Mouse (Mus musculus): ENCODE measurements around the gene Olfr541. TPM values are rescaled to one million over a fixed set of nuclear protein-coding genes. Genes with fewer than 3 reads are reported as not detected.

The Olfr541 gene
- not detected for polyA plus RNA-seq (2014; fragmentation: Illumina TruSeq; extraction: RNeasy Lipid Tissue Mini Kit (QIAGEN cat#74804); ENCODE audit: insufficient read depth, low read depth, low replicate concordance)

GRCm38 (mm10) chr7:140696967-140697366 lies at the start of gene Olfr541:
Olfr541 (plus strand) TSS chr7:140697267.

GRCm38 (mm10) chr7:140659630-140660029 lies 37.4 kb upstream of the Olfr541 start, which contains the start of gene Olfr539:
Olfr539 (plus strand) TSS chr7:140659930.

GRCm38 (mm10) chr7:140681651-140682050 lies 15.4 kb upstream of the Olfr541 start, which contains the start of gene Olfr45:
Olfr45 (plus strand) TSS chr7:140681951.

Other genes starting within 250 kb of the Olfr541 start
- not detected for gene Olfr533, start 233.9 kb upstream of the Olfr541 start, polyA plus RNA-seq (2014; fragmentation: Illumina TruSeq; extraction: RNeasy Lipid Tissue Mini Kit (QIAGEN cat#74804); ENCODE audit: insufficient read depth, low read depth, low replicate concordance)
- gene Olfr535, start 213.1 kb upstream of the Olfr541 start, polyA plus RNA-seq (2014; fragmentation: Illumina TruSeq; extraction: RNeasy Lipid Tissue Mini Kit (QIAGEN cat#74804); ENCODE audit: insufficient read depth, low read depth, low replicate concordance): not detected
- not detected for gene Olfr536, start 189.9 kb upstream of the Olfr541 start, polyA plus RNA-seq (2014; fragmentation: Illumina TruSeq; extraction: RNeasy Lipid Tissue Mini Kit (QIAGEN cat#74804); ENCODE audit: insufficient read depth, low read depth, low replicate concordance)
- gene Olfr538, start 129.4 kb upstream of the Olfr541 start, polyA plus RNA-seq (2014; fragmentation: Illumina TruSeq; extraction: RNeasy Lipid Tissue Mini Kit (QIAGEN cat#74804); ENCODE audit: insufficient read depth, low read depth, low replicate concordance): not detected
- gene Olfr46, start 96.0 kb upstream of the Olfr541 start, polyA plus RNA-seq (2014; fragmentation: Illumina TruSeq; extraction: RNeasy Lipid Tissue Mini Kit (QIAGEN cat#74804); ENCODE audit: insufficient read depth, low read depth, low replicate concordance): not detected
- gene Olfr61, start 68.3 kb upstream of the Olfr541 start, polyA plus RNA-seq (2014; fragmentation: Illumina TruSeq; extraction: RNeasy Lipid Tissue Mini Kit (QIAGEN cat#74804); ENCODE audit: insufficient read depth, low read depth, low replicate concordance): not detected
- not detected for gene Olfr53, start 50.8 kb upstream of the Olfr541 start, polyA plus RNA-seq (2014; fragmentation: Illumina TruSeq; extraction: RNeasy Lipid Tissue Mini Kit (QIAGEN cat#74804); ENCODE audit: insufficient read depth, low read depth, low replicate concordance)
- not detected for gene Olfr539, start 37.3 kb upstream of the Olfr541 start, polyA plus RNA-seq (2014; fragmentation: Illumina TruSeq; extraction: RNeasy Lipid Tissue Mini Kit (QIAGEN cat#74804); ENCODE audit: insufficient read depth, low read depth, low replicate concordance)
- not detected for gene Olfr45, start 15.3 kb upstream of the Olfr541 start, polyA plus RNA-seq (2014; fragmentation: Illumina TruSeq; extraction: RNeasy Lipid Tissue Mini Kit (QIAGEN cat#74804); ENCODE audit: insufficient read depth, low read depth, low replicate concordance)
- 65.6 TPM for gene Cyp2e1, start 66.5 kb downstream of the Olfr541 start, polyA plus RNA-seq (2014; fragmentation: Illumina TruSeq; extraction: RNeasy Lipid Tissue Mini Kit (QIAGEN cat#74804); ENCODE audit: insufficient read depth, low read depth, low replicate concordance)
- gene Syce1, start 90.6 kb downstream of the Olfr541 start, polyA plus RNA-seq (2014; fragmentation: Illumina TruSeq; extraction: RNeasy Lipid Tissue Mini Kit (QIAGEN cat#74804); ENCODE audit: insufficient read depth, low read depth, low replicate concordance): not detected
- gene Zfp941, start 124.9 kb downstream of the Olfr541 start, polyA plus RNA-seq (2014; fragmentation: Illumina TruSeq; extraction: RNeasy Lipid Tissue Mini Kit (QIAGEN cat#74804); ENCODE audit: insufficient read depth, low read depth, low replicate concordance): 0.07 TPM
- gene Urah, start 137.8 kb downstream of the Olfr541 start, polyA plus RNA-seq (2014; fragmentation: Illumina TruSeq; extraction: RNeasy Lipid Tissue Mini Kit (QIAGEN cat#74804); ENCODE audit: insufficient read depth, low read depth, low replicate concordance): 18.9 TPM
- gene Scgb1c1, start 148.3 kb downstream of the Olfr541 start, polyA plus RNA-seq (2014; fragmentation: Illumina TruSeq; extraction: RNeasy Lipid Tissue Mini Kit (QIAGEN cat#74804); ENCODE audit: insufficient read depth, low read depth, low replicate concordance): 83.0 TPM
- not detected for gene Odf3, start 150.5 kb downstream of the Olfr541 start, polyA plus RNA-seq (2014; fragmentation: Illumina TruSeq; extraction: RNeasy Lipid Tissue Mini Kit (QIAGEN cat#74804); ENCODE audit: insufficient read depth, low read depth, low replicate concordance)
- not detected for gene Gm45785, start 159.1 kb downstream of the Olfr541 start, polyA plus RNA-seq (2014; fragmentation: Illumina TruSeq; extraction: RNeasy Lipid Tissue Mini Kit (QIAGEN cat#74804); ENCODE audit: insufficient read depth, low read depth, low replicate concordance)
- gene Ric8a, start 159.7 kb downstream of the Olfr541 start, polyA plus RNA-seq (2014; fragmentation: Illumina TruSeq; extraction: RNeasy Lipid Tissue Mini Kit (QIAGEN cat#74804); ENCODE audit: insufficient read depth, low read depth, low replicate concordance): 54.0 TPM
- 29.7 TPM for gene Bet1l, start 160.3 kb downstream of the Olfr541 start, polyA plus RNA-seq (2014; fragmentation: Illumina TruSeq; extraction: RNeasy Lipid Tissue Mini Kit (QIAGEN cat#74804); ENCODE audit: insufficient read depth, low read depth, low replicate concordance)
- 114 TPM for gene Psmd13, start 184.7 kb downstream of the Olfr541 start, polyA plus RNA-seq (2014; fragmentation: Illumina TruSeq; extraction: RNeasy Lipid Tissue Mini Kit (QIAGEN cat#74804); ENCODE audit: insufficient read depth, low read depth, low replicate concordance)
- 15.3 TPM for gene Sirt3, start 185.0 kb downstream of the Olfr541 start, polyA plus RNA-seq (2014; fragmentation: Illumina TruSeq; extraction: RNeasy Lipid Tissue Mini Kit (QIAGEN cat#74804); ENCODE audit: insufficient read depth, low read depth, low replicate concordance)
- 141 TPM for gene Cox8b, start 203.2 kb downstream of the Olfr541 start, polyA plus RNA-seq (2014; fragmentation: Illumina TruSeq; extraction: RNeasy Lipid Tissue Mini Kit (QIAGEN cat#74804); ENCODE audit: insufficient read depth, low read depth, low replicate concordance)
- not detected for gene Nlrp6, start 223.6 kb downstream of the Olfr541 start, polyA plus RNA-seq (2014; fragmentation: Illumina TruSeq; extraction: RNeasy Lipid Tissue Mini Kit (QIAGEN cat#74804); ENCODE audit: insufficient read depth, low read depth, low replicate concordance)
- 13.7 TPM for gene Pgghg, start 244.1 kb downstream of the Olfr541 start, polyA plus RNA-seq (2014; fragmentation: Illumina TruSeq; extraction: RNeasy Lipid Tissue Mini Kit (QIAGEN cat#74804); ENCODE audit: insufficient read depth, low read depth, low replicate concordance)

Data from lung, adult 10 weeks (tissue).